Mouse (Mus musculus) ZHBTc4 (cell line): ENCODE data around the gene Pard6b.
A peak's percentile ranks its signal among the peaks of the same experiment; 100 is the strongest.
"Not testable (repeated sequence)": the region's sequence is repeated elsewhere in the genome, so short reads cannot be mapped to it uniquely, and the experiment has no call there.

Source experiments
- DNase-seq: peaks from one replicate; pipeline ENCODE4 v3.0.0-alpha.2; 2011; ENCODE audit warnings: low read depth, low spot score

Gene Pard6b

GRCm38 (mm10) chr2:168080431-168081246 lies at the start of gene Pard6b:
Gene Pard6b, plus strand, starts transcription at chr2:168081004.
- peak; percentile 100 for DNase-seq

GRCm38 (mm10) chr2:168031842-168032241 lies 49.0 kb upstream of the Pard6b start:
- no peak for DNase-seq

GRCm38 (mm10) chr2:168033905-168034304 lies 46.9 kb upstream of the Pard6b start:
- DNase-seq, result no peak

GRCm38 (mm10) chr2:168035907-168036306 lies 44.9 kb upstream of the Pard6b start:
- no peak for DNase-seq

GRCm38 (mm10) chr2:168037063-168037462 lies 43.7 kb upstream of the Pard6b start:
- no peak for DNase-seq

GRCm38 (mm10) chr2:168040751-168041150 lies 40.1 kb upstream of the Pard6b start:
- DNase-seq, result no peak

- DNase-seq, result no peak
These were observed 38.8 kb upstream of the Pard6b start for GRCm38 (mm10) chr2:168042019-168042418.

GRCm38 (mm10) chr2:168044681-168045287 lies 36.0 kb upstream of the Pard6b start:
- DNase-seq, result no peak

GRCm38 (mm10) chr2:168045357-168045756 lies 35.4 kb upstream of the Pard6b start:
- no peak for DNase-seq

- no peak for DNase-seq
These were observed 35.0 kb upstream of the Pard6b start for GRCm38 (mm10) chr2:168045771-168046170.

- peak; percentile 86 for DNase-seq
These were observed 34.3 kb upstream of the Pard6b start for GRCm38 (mm10) chr2:168046467-168046866.

- no peak for DNase-seq
These were observed 31.7 kb upstream of the Pard6b start for GRCm38 (mm10) chr2:168049002-168049635.

GRCm38 (mm10) chr2:168050000-168050942 lies 30.5 kb upstream of the Pard6b start:
- DNase-seq, result peak; percentile 51

- DNase-seq, result no peak
These were observed 28.6 kb upstream of the Pard6b start for GRCm38 (mm10) chr2:168052156-168052555.

- DNase-seq, result peak; percentile 63
These were observed 28.1 kb upstream of the Pard6b start for GRCm38 (mm10) chr2:168052689-168053088.

GRCm38 (mm10) chr2:168054142-168054541 lies 26.7 kb upstream of the Pard6b start:
- no peak for DNase-seq

- DNase-seq, result peak; percentile 26
These were observed 24.7 kb upstream of the Pard6b start for GRCm38 (mm10) chr2:168055910-168056665.

GRCm38 (mm10) chr2:168056666-168056933 lies 24.2 kb upstream of the Pard6b start:
- no peak for DNase-seq

- DNase-seq, result not testable (repeated sequence)
These were observed 22.9 kb upstream of the Pard6b start for GRCm38 (mm10) chr2:168057876-168058275.

- peak; percentile 70 for DNase-seq
These were observed 22.2 kb upstream of the Pard6b start for GRCm38 (mm10) chr2:168058488-168059199.
